Mouse (Mus musculus): ENCODE results near the gene Isca1. TPM values are rescaled to one million over a fixed set of nuclear protein-coding genes. Genes with fewer than 3 reads are reported as not detected.

The Isca1 gene
- total RNA-seq, 2 experiments from 2014 or later, result 207 to 217 TPM

DNA sequence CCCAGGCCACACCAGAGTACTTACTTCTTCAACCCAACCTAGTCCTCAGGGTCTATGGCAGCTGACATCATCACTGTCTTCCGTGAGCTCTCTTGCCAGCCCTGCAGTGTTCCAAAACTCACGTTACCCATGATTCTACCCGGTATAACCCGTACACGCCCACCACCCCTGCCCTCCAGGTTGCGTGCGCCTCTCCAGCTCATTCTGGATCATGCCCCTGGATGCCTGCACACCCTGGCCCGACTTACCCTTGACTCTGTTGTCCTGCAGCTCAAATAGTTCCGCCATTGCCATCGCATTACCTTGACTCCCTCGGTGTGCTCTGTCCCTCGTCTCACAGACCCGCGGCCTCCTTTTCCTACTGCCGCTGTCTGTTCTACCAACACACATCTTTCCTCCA, 59.4 kb downstream of the Isca1 start, which contains the start of gene Spata31d1a:
Gene Spata31d1a, minus strand, starts transcription at position 101 of the 400 bp plus-strand sequence.
- intact Hi-C loops (cut with DNase I), result no loop called here
- no peak for DNase-seq

Other genes starting within 250 kb of the Isca1 start
- 10 to 100 TPM; 82.2 to 97.3 TPM for gene Agtpbp1, start 184.6 kb downstream of the Isca1 start, total RNA-seq (2021)
- gene Naa35, start 184.6 kb downstream of the Isca1 start, total RNA-seq (2021), result 10 to 100 TPM; 84.4 to 92.5 TPM
- gene Golm1, start 94.0 kb downstream of the Isca1 start, total RNA-seq (2021), result 10 to 100 TPM; 16.3 to 20.8 TPM
- not detected for gene 4921517D22Rik, start 75.7 kb downstream of the Isca1 start, total RNA-seq (2021)
- not detected for gene Spata31d1a, start 59.5 kb downstream of the Isca1 start, total RNA-seq (2021)
- gene Spata31d1b, start 57.5 kb downstream of the Isca1 start, total RNA-seq (2021), result not detected
- gene Spata31d1d, start 38.1 kb downstream of the Isca1 start, total RNA-seq (2021), result not detected
- not detected for gene 1700014D04Rik, start 23.1 kb downstream of the Isca1 start, total RNA-seq (2021)
- not detected for gene Gm49354, start 12.4 kb upstream of the Isca1 start, total RNA-seq (2021)
- gene Tut7, start 53.3 kb upstream of the Isca1 start, total RNA-seq (2021), result 10 to 100 TPM; 48.9 to 51.1 TPM